Mouse (Mus musculus) liver, embryonic 14.5 days (tissue): ENCODE measurements around the gene Rplp2. TPM values are rescaled to one million over a fixed set of nuclear protein-coding genes. Genes with fewer than 3 reads are reported as not detected.
A peak's percentile ranks its signal among the peaks of the same experiment; 100 is the strongest.

Source experiments
- ATAC-seq: fragments of 200-750 bp; cut with Nextera tagmentation; 2 replicates; pipeline ENCODE4 v1.8.0; 2017; ENCODE audit warnings: moderate number of reproducible peaks, mild to moderate bottlenecking, moderate library complexity; ENCODE audit not compliant: insufficient read depth
- DNase-seq, 3 experiments: peaks; one replicate each; pipeline ENCODE4 v3.0.0-alpha.2; 2012 to 2013; ENCODE audit warnings: low read depth in 3 of 3, low spot score in 3 of 3
- H3K27ac ChIP-seq: fragments of 300-500 bp; sonication (generic); 2 replicates; pipeline ENCODE4 v1.5.1; 2014; ENCODE audit warnings: moderate library complexity, mild to moderate bottlenecking, control low read depth, inconsistent platforms
- H3K27me3 ChIP-seq: fragments of 300-500 bp; sonication (generic); 2 replicates; pipeline ENCODE4 v1.6.1; 2014; ENCODE audit warnings: mild to moderate bottlenecking, low read length, moderate library complexity; ENCODE audit not compliant: control insufficient read depth, insufficient read depth
- H3K36me3 ChIP-seq: fragments of 300-500 bp; sonication (generic); replicated peaks from 2 replicates; pipeline ENCODE4 v1.6.1; 2014; ENCODE audit warnings: low read depth; ENCODE audit not compliant: control insufficient read depth, insufficient read depth
- H3K4me1 ChIP-seq, 2 experiments: fragments of 200-500 bp in 1 of 2; fragments of 300-500 bp in 1 of 2; sonication (generic) in 1 of 2; replicated peaks; 2 replicates each; pipeline ENCODE4 v1.6.1; 2012 to 2014; ENCODE audit warnings: antibody characterized with exemption in 1 of 2, inconsistent platforms in 1 of 2, low read length in 1 of 2; ENCODE audit not compliant: control insufficient read depth in 2 of 2, insufficient read depth in 2 of 2
- H3K4me2 ChIP-seq: fragments of 300-500 bp; sonication (generic); 2 replicates; pipeline ENCODE4 v1.6.1; 2014; ENCODE audit warnings: low read depth, mild to moderate bottlenecking, control low read depth, moderate library complexity
- H3K4me3 ChIP-seq, 2 experiments: fragments of 200-500 bp in 1 of 2; fragments of 300-500 bp in 1 of 2; sonication (generic) in 1 of 2; 2 replicates each; pipeline ENCODE4 v1.5.1; 2012 to 2014; ENCODE audit warnings: low read depth in 2 of 2, low read length in 2 of 2, mild to moderate bottlenecking in 2 of 2, control low read depth in 1 of 2, inconsistent platforms in 1 of 2, moderate library complexity in 1 of 2; ENCODE audit not compliant: insufficient read depth in 1 of 2
- H3K9ac ChIP-seq: fragments of 300-500 bp; sonication (generic); replicated peaks from 2 replicates; pipeline ENCODE4 v1.6.1; 2014; ENCODE audit warnings: mild to moderate bottlenecking, control low read depth, moderate library complexity
- H3K9me3 ChIP-seq: fragments of 300-500 bp; sonication (generic); 2 replicates; pipeline ENCODE4 v1.6.1; 2016; ENCODE audit warnings: low read length, mixed read lengths; ENCODE audit not compliant: control insufficient read depth
- CTCF ChIP-seq: IDR thresholded peaks from 2 replicates; pipeline ENCODE4 v1.5.1; 2016; ENCODE audit warnings: antibody characterized with exemption, low read depth, control low read depth
- EP300 ChIP-seq: IDR thresholded peaks from 2 replicates; pipeline ENCODE4 v1.6.1; 2016; ENCODE audit warnings: antibody characterized with exemption, low read depth
- WGBS: fragments of 180-500 bp; shearing (Covaris S2); extraction: QIAGEN DNeasy Blood & Tissue Kit; methylation state at CpG from one replicate; pipeline ENCODE4 v1.1.7; 2014; ENCODE audit not compliant: insufficient replicate concordance; 5-methylcytosine and 5-hydroxymethylcytosine counted together
- polyA plus RNA-seq, 2 experiments: library from polyadenylated mRNA; depleted of rRNA in 1 of 2; stranded (reverse) in 1 of 2; unstranded in 1 of 2; fragments of >200 nt; fragmentation: Nextera tagmentation in 1 of 2; extraction: Ambion mirVana in 1 of 2; gene quantifications; 2 replicates each; pipeline versions ENCODE4 v1.2.1 to v1.2.3; 2012 to 2014

The Rplp2 gene
- polyA plus RNA-seq, 2 experiments = 661 to 942 TPM

- no peaks in the 10 kb centered on the region for H3K36me3 ChIP-seq
- H3K27me3 ChIP-seq = peaks cover 63% of the 10 kb centered on the region
- no peaks in the 10 kb centered on the region for H3K9me3 ChIP-seq
- 0 out of 4 replicates have a peak overlapping the region, but pooled peaks of 1 of the 2 experiments have one; percentile 3 for H3K4me3 ChIP-seq
- 18% methylated on average over 5 of the region's 5 CpGs for WGBS
- H3K9ac ChIP-seq = no peak overlapping the region
- ATAC-seq = no peak
- TF ChIP-seq CTCF (no peak), EP300 (no peak)
- DNase-seq = no peak
- H3K4me2 ChIP-seq = peak overlapping the region; percentile 55
- H3K27ac ChIP-seq = no peak overlapping the region
- peaks cover 6 to 7% of the 10 kb centered on the region in 2 experiments for H3K4me1 ChIP-seq
These were observed 15.2 kb downstream of the Rplp2 start for GRCm38 (mm10) chr7:141462333-141462821.

- peak overlapping the region; percentile 25 for H3K4me2 ChIP-seq
- no peak for DNase-seq
- ATAC-seq = no peak
- H3K36me3 ChIP-seq = no peaks in the 10 kb centered on the region
- peaks cover 63% of the 10 kb centered on the region for H3K27me3 ChIP-seq
- H3K27ac ChIP-seq = no peak overlapping the region
- no peaks in the 10 kb centered on the region for H3K9me3 ChIP-seq
- H3K9ac ChIP-seq = no peak overlapping the region
- no peak for TF ChIP-seq EP300
- TF ChIP-seq CTCF = no peak
- H3K4me1 ChIP-seq = peaks cover 17 to 20% of the 10 kb centered on the region in 2 experiments
- 26% methylated on average over 12 of the region's 12 CpGs for WGBS
- H3K4me3 ChIP-seq = no peak overlapping the region
These were observed 16.8 kb downstream of the Rplp2 start for GRCm38 (mm10) chr7:141463824-141464602.

- no peaks in the 10 kb centered on the region for H3K9me3 ChIP-seq
- WGBS = 12% methylated on average over 38 of the region's 38 CpGs
- H3K4me3 ChIP-seq = no peak overlapping the region; a peak in 1 of 4 replicates
- peak overlapping the region; percentile 25 for H3K4me2 ChIP-seq
- ATAC-seq (no peak), DNase-seq (no peak)
- H3K9ac ChIP-seq = no peak overlapping the region
- peaks cover 17 to 24% of the 10 kb centered on the region in 2 experiments for H3K4me1 ChIP-seq
- H3K27me3 ChIP-seq = peaks cover 63% of the 10 kb centered on the region
- H3K27ac ChIP-seq = no peak overlapping the region
- H3K36me3 ChIP-seq = no peaks in the 10 kb centered on the region
- no peak for TF ChIP-seq EP300
- TF ChIP-seq CTCF = no peak
These were observed 17.5 kb downstream of the Rplp2 start for GRCm38 (mm10) chr7:141464603-141465201.

- Histone ChIP-seq H3K4me2 (no peak overlapping the region), H3K9ac (no peak overlapping the region), H3K4me1 (peaks cover 17 to 24% of the 10 kb centered on the region in 2 experiments), H3K27ac (no peak overlapping the region), H3K27me3 (peaks cover 59% of the 10 kb centered on the region), H3K4me3 (no peak overlapping the region), H3K36me3 (no peaks in the 10 kb centered on the region; the same call in 1 of the 2 replicates), H3K9me3 (no peaks in the 10 kb centered on the region)
- WGBS = 48% methylated on average over 10 of the region's 10 CpGs
- ATAC-seq (no peak), DNase-seq (no peak)
- no peak for TF ChIP-seq CTCF
- no peak for TF ChIP-seq EP300
These were observed 18.3 kb downstream of the Rplp2 start for GRCm38 (mm10) chr7:141465388-141466044.

- TF ChIP-seq EP300 = no peak
- no peak for TF ChIP-seq CTCF
- Histone ChIP-seq H3K4me1 (peaks cover 17 to 24% of the 10 kb centered on the region in 2 experiments), H3K4me3 (no peak overlapping the region), H3K27me3 (peaks cover 54% of the 10 kb centered on the region), H3K9me3 (no peaks in the 10 kb centered on the region), H3K4me2 (no peak overlapping the region), H3K9ac (no peak overlapping the region), H3K27ac (no peak overlapping the region), H3K36me3 (no peaks in the 10 kb centered on the region; the same call in 1 of the 2 replicates)
- DNase-seq (no peak), ATAC-seq (no peak)
- 57% methylated on average over 7 of the region's 7 CpGs for WGBS
These were observed 18.9 kb downstream of the Rplp2 start for GRCm38 (mm10) chr7:141466045-141466394.
